Mouse (Mus musculus) erythroblast, embryonic 14.5 days (primary cell): ENCODE results near the gene Chsy1. TPM values are rescaled to one million over a fixed set of nuclear protein-coding genes. Genes with fewer than 3 reads are reported as not detected.

Experiments
- H3K27me3 ChIP-seq: 2 replicates; pipeline ENCODE4 v1.6.1; 2012; ENCODE audit warnings: inconsistent platforms; ENCODE audit not compliant: control insufficient read depth
- H3K36me3 ChIP-seq: 2 replicates; pipeline ENCODE4 v1.6.1; 2012; ENCODE audit warnings: mild to moderate bottlenecking, inconsistent platforms; ENCODE audit not compliant: control insufficient read depth
- H3K4me1 ChIP-seq: 2 replicates; pipeline ENCODE4 v1.6.1; 2012; ENCODE audit warnings: inconsistent platforms; ENCODE audit not compliant: control insufficient read depth
- H3K4me3 ChIP-seq: replicated peaks from 2 replicates; pipeline ENCODE3; 2012; ENCODE audit warnings: moderate library complexity, mild to moderate bottlenecking, inconsistent platforms
- H3K9me3 ChIP-seq: 2 replicates; pipeline ENCODE4 v1.6.1; 2012; ENCODE audit warnings: low read length, inconsistent platforms, mixed read lengths; ENCODE audit not compliant: control insufficient read depth
- GATA1 ChIP-seq: IDR thresholded peaks from 2 replicates; pipeline ENCODE4 v1.6.1; 2012; ENCODE audit warnings: low read length, inconsistent platforms, mixed read lengths
- TAL1 ChIP-seq: IDR thresholded peaks from 3 replicates; pipeline ENCODE4 v1.6.1; 2012; ENCODE audit warnings: low read length, inconsistent platforms, mixed read lengths
- polyA plus RNA-seq: library from polyadenylated mRNA; stranded (reverse); fragments of >175 nt; gene quantifications from 2 replicates; pipeline ENCODE4 v1.2.3, GENCODE M21; 2012

Chsy1 gene
- polyA plus RNA-seq, 1 experiment: 1.4 TPM

DNA sequence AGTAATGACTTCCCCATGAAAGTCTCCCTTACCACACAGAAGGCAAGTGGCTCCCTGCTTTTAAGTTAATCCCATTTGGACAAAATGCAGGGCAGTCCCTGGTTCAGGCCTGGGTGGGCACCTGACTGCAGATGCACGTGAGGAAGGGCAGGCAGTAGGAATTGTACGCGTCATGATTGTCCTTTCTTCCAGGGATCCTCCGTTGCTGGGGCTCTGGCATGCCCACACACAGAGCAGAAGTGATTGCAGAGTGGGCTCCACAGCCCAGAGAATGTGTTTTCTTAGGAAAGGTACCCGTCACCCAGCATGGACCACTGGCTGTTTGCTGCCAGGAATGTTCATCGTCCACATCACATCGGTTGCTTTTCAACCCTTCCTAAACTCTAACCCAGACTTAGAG is 53.2 kb downstream of the Chsy1 start:
- peaks cover 57% of the 10 kb centered on the region for H3K36me3 ChIP-seq
- no peak for TF ChIP-seq GATA1
- no peak for TF ChIP-seq TAL1
- no peak overlapping the region for H3K4me3 ChIP-seq
- H3K4me1 ChIP-seq: peaks cover 27% of the 10 kb centered on the region
- H3K27me3 ChIP-seq: no peaks in the 10 kb centered on the region
- no peaks in the 10 kb centered on the region for H3K9me3 ChIP-seq

DNA sequence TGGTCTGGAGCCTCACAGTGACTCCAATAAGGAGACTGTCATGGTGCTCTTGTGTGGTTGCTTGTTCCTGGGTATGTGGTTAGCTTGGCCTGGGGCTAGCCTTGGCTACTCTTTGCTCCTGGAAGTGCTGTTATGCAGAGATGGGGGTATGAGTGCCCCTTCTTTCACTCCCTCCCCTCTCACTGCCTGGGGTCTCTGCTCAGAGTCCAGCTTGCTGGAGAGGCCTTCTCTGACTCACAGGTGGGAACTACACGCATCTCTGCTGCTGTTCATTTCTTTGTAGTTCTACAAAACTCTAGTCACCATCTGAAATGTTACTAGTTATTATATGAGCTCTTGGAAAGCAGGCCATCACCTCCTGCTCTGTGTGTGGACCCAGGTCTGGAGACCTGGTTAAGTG is 53.7 kb downstream of the Chsy1 start:
- H3K36me3 ChIP-seq: peaks cover 53% of the 10 kb centered on the region

DNA sequence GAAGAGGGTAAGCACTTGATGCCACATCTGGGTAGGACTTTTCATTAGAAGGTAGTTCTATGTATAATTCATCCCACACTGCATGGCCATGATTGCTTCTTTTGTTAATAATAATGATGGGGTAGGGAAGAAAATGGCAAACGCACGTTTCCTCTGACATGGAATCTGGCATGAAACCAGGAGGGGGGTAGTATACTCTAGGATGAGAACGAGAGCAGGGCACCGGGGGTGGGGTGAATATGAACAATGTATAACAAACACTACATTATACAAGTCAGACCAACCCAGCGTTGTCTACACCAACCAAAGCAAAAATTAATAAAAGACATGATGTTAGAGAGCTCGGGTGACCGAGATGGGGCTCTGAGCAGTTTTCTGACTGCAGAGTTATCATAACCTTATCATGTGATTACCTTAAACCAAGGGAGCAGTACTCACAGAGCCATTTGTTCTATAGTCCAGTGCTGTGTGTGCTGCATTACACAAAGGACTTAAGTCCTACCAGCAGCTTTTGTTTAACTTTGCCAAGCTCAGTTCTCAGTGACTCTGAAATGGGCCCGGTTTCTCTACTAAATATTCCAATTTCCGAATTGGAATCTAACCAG is 55.2 kb downstream of the Chsy1 start:
- peaks cover 59% of the 10 kb centered on the region for H3K36me3 ChIP-seq
- H3K4me1 ChIP-seq: peaks cover 24% of the 10 kb centered on the region

More for the DNA sequence above, 53.7 kb downstream of the Chsy1 start:
- no peak overlapping the region for H3K4me3 ChIP-seq
- peaks cover 25% of the 10 kb centered on the region for H3K4me1 ChIP-seq
- no peaks in the 10 kb centered on the region for H3K9me3 ChIP-seq
- no peaks in the 10 kb centered on the region for H3K27me3 ChIP-seq
- TF ChIP-seq TAL1: no peak
- no peak for TF ChIP-seq GATA1

DNA sequence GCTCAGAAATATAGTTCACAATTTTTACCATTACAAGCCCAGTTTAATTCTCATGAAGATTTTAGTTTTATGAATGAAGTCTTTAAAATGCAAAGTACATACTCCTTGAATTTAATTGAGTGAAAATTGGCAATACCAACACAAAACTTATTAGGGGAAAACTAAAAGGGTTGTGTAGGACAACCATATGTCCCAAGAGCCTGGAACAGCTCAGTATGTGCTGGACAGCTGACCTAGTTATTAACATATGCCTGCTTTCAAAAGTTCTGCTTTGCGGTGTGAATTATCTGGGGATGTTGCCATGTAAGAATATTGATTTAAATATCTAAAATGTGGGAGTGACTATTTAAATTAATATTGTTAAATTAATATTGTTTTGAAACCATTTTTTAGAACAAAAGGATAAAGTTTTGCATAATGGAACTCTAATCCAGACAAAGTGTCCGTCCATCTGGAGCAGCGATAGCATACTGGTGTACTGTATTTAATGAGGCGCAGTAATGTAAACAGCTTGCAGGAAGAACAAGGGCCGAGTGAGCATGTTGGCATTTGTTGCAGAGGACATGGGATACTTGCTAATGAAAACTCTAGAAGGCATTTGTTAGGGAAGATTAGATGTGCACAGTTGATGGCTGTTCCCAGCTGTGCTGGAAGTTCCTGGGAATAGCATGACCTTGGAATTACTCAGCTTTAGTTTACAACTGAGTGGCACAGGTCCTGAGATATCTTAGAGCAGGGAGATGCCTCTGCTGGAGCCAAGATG is 55.9 kb downstream of the Chsy1 start:
- Histone ChIP-seq H3K4me1 (peaks cover 20% of the 10 kb centered on the region), H3K36me3 (peaks cover 59% of the 10 kb centered on the region), H3K4me3 (no peak overlapping the region), H3K9me3 (no peaks in the 10 kb centered on the region), H3K27me3 (no peaks in the 10 kb centered on the region)
- TF ChIP-seq GATA1 (no peak), TAL1 (no peak)

More for the DNA sequence above, 55.2 kb downstream of the Chsy1 start:
- TF ChIP-seq TAL1 (no peak), GATA1 (no peak)
- H3K9me3 ChIP-seq: no peaks in the 10 kb centered on the region
- H3K27me3 ChIP-seq: no peaks in the 10 kb centered on the region
- H3K4me3 ChIP-seq: no peak overlapping the region

DNA sequence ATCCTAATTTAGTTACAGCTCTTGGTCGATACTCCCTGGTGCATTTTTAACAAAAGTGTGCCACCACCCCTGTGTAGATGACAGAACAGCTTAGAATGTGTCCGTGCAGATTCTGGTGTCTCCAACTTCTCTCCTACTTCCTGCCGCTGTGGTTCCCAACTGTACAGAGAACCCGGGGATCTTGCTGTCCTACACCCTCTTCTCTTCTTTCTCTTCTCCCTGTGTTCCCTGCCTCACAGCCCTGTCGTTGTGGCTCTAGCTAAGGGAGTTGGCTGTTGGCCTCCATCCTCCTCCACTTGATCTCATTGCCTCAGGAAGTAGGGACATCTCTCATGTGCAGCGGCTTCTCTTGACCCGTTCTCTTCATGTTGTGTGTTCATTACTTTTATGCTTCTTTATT is 59.6 kb downstream of the Chsy1 start:
- peaks cover 14% of the 10 kb centered on the region for H3K4me1 ChIP-seq
- TF ChIP-seq GATA1: no peak
- no peak for TF ChIP-seq TAL1
- no peak overlapping the region for H3K4me3 ChIP-seq
- H3K36me3 ChIP-seq: peaks cover 71% of the 10 kb centered on the region
- no peaks in the 10 kb centered on the region for H3K9me3 ChIP-seq
- no peaks in the 10 kb centered on the region for H3K27me3 ChIP-seq

DNA sequence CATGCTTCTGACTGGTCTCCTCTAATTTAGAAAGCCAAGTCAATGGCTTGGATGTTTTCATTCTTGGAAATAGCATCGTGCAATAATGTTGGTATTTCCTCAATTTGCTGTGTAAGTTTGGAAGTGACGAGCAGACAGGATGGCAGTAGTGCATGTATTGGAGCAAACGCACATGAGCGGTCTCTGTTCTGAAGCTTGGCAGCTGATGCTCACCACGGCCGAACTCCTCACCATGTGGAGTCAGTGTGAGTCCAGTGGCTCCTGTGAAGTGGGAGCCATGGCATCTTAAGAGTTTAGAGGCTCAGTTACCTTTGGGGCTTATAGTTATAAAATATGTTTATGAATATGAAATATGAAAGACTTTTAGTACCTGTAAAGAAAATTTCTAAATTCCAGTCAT is 60.2 kb downstream of the Chsy1 start:
- Histone ChIP-seq H3K27me3 (no peaks in the 10 kb centered on the region), H3K4me3 (no peak overlapping the region), H3K36me3 (peaks cover 72% of the 10 kb centered on the region), H3K9me3 (no peaks in the 10 kb centered on the region), H3K4me1 (peaks cover 15% of the 10 kb centered on the region)
- no peak for TF ChIP-seq TAL1
- TF ChIP-seq GATA1: no peak

DNA sequence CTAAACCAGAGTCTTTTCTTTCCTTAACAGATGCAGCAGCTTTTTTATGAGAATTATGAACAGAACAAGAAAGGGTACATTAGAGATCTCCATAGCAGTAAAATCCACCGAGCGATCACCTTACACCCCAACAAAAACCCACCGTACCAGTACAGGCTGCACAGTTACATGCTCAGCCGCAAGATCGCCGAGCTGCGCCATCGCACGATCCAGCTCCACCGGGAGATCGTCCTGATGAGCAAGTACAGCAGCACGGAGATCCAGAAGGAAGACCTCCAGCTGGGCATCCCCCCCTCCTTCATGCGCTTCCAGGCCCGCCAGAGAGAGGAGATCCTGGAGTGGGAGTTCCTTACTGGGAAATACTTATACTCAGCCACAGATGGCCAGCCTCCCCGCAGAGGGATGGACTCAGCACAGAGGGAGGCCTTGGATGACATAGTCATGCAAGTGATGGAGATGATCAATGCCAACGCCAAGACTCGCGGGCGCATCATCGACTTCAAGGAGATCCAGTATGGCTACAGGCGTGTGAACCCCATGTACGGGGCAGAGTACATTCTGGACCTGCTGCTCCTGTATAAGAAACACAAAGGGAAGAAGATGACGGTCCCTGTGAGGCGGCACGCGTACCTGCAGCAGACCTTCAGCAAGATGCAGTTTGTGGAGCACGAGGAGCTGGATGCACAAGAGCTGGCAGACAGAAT is 61.6 kb downstream of the Chsy1 start:
- TF ChIP-seq GATA1 (no peak), TAL1 (no peak)
- Histone ChIP-seq H3K9me3 (no peaks in the 10 kb centered on the region), H3K4me1 (peaks cover 23% of the 10 kb centered on the region), H3K4me3 (no peak overlapping the region), H3K36me3 (peaks cover 81% of the 10 kb centered on the region), H3K27me3 (no peaks in the 10 kb centered on the region)

DNA sequence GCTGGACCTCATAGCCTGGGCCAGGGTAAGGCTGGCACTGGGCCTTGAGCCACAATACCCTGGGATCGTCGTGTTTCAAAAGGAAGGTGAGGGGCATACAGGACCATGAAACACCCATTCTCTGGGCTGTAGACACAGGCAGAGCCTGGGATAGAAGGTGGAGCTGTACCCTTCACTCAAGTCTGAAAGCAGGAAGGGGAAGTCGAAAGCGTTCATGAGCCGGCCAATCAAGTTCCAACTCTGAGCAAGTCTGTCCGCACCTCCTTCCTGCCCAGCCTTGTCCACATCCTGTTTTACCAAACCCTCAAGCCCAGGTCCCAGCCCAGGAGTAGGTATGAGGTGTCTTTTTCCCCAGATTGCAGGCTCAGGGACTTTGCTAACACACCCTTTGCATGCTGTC is 66.4 kb downstream of the Chsy1 start:
- Histone ChIP-seq H3K36me3 (peaks cover 60% of the 10 kb centered on the region), H3K4me1 (peaks cover 57% of the 10 kb centered on the region), H3K4me3 (no peak overlapping the region), H3K9me3 (no peaks in the 10 kb centered on the region), H3K27me3 (peaks cover 11% of the 10 kb centered on the region)
- TF ChIP-seq TAL1 (no peak), GATA1 (no peak)

DNA sequence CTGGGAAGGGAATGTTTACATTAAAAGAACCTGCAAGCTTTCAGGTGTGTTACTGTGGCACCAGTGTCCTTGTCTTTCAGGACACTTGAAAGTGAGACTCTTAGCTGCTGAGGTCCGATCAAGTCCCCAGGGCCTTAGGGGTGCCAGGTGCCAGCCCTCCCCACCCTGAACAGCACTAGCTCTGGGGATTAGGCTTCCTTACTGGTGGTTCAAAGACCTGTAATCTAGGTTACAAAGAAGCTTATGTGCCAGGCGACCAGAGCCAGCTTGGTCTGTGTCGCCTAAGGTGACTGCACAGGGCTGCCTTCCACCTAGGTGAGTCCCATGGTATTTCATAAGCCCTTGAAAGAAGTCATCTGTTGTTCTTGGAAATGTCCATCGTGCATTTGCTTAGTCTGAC is 66.9 kb downstream of the Chsy1 start:
- H3K4me1 ChIP-seq: peaks cover 60% of the 10 kb centered on the region
- TF ChIP-seq GATA1 (no peak), TAL1 (no peak)
- H3K4me3 ChIP-seq: no peak overlapping the region
- no peaks in the 10 kb centered on the region for H3K9me3 ChIP-seq
- peaks cover 55% of the 10 kb centered on the region for H3K36me3 ChIP-seq
- peaks cover 14% of the 10 kb centered on the region for H3K27me3 ChIP-seq
